Mouse (Mus musculus) stomach, embryonic 16.5 days (tissue): ENCODE results near the gene Ctdnep1. TPM values are rescaled to one million over a fixed set of nuclear protein-coding genes. Genes with fewer than 3 reads are reported as not detected.
"Not testable (repeated sequence)": the region's sequence is repeated elsewhere in the genome, so short reads cannot be mapped to it uniquely, and the experiment has no call there.

ENCODE experiments used
- ATAC-seq: fragments of 200-750 bp; cut with Nextera tagmentation; 2 replicates; pipeline ENCODE4 v1.8.0; 2017; ENCODE audit warnings: moderate number of reproducible peaks, moderate TSS enrichment; ENCODE audit not compliant: insufficient read depth, low FRiP score
- H3K27ac ChIP-seq: fragments of 300-500 bp; sonication (generic); 2 replicates; pipeline ENCODE4 v1.5.1; 2014; ENCODE audit warnings: low read length
- H3K27me3 ChIP-seq: fragments of 300-500 bp; sonication (generic); 2 replicates; pipeline ENCODE4 v1.6.1; 2014; ENCODE audit warnings: low read length, control low read depth, mixed read lengths; ENCODE audit not compliant: control insufficient read depth, insufficient read depth
- H3K36me3 ChIP-seq: fragments of 300-500 bp; sonication (generic); 2 replicates; pipeline ENCODE4 v1.6.1; 2014; ENCODE audit warnings: low read length; ENCODE audit not compliant: control insufficient read depth, insufficient read depth
- H3K4me1 ChIP-seq: fragments of 300-500 bp; sonication (generic); 2 replicates; pipeline ENCODE4 v1.6.1; 2014; ENCODE audit warnings: low read length, control low read depth, mixed read lengths; ENCODE audit not compliant: control insufficient read depth, insufficient read depth
- H3K4me2 ChIP-seq: fragments of 300-500 bp; sonication (generic); 2 replicates; pipeline ENCODE4 v1.6.1; 2014; ENCODE audit warnings: low read depth, low read length, mixed read lengths
- H3K4me3 ChIP-seq: fragments of 300-500 bp; sonication (generic); replicated peaks from 2 replicates; pipeline ENCODE4 v1.5.1; 2014; ENCODE audit warnings: mild to moderate bottlenecking, low read length
- H3K9ac ChIP-seq: fragments of 300-500 bp; sonication (generic); 2 replicates; pipeline ENCODE4 v1.6.1; 2014; ENCODE audit warnings: low read length
- H3K9me3 ChIP-seq: fragments of 300-500 bp; sonication (generic); replicated peaks from 2 replicates; pipeline ENCODE4 v1.6.1; 2016; ENCODE audit warnings: low read length, control low read depth; ENCODE audit not compliant: control insufficient read depth
- WGBS: fragments of 180-500 bp; shearing (Covaris S2); extraction: QIAGEN DNeasy Blood & Tissue Kit; methylation state at CpG from one replicate; pipeline ENCODE4 v1.1.7; 2014; 5-methylcytosine and 5-hydroxymethylcytosine counted together
- polyA plus RNA-seq: library from polyadenylated mRNA; unstranded; fragments of >200 nt; fragmentation: Nextera tagmentation; extraction: Ambion mirVana; gene quantifications from 2 replicates; pipeline ENCODE4 v1.2.1, GENCODE M21; 2015

The Ctdnep1 gene
- polyA plus RNA-seq, 1 experiment from 2014 or later = 17.5 TPM

GRCm38 (mm10) chr11:70010548-70010947 lies 29.6 kb downstream of the Ctdnep1 start:
- 81% methylated on average over 12 of the region's 12 CpGs for WGBS

GRCm38 (mm10) chr11:70010961-70011360 lies 30.0 kb downstream of the Ctdnep1 start:
- Histone ChIP-seq H3K4me1 (peaks cover 5% of the 10 kb centered on the region), H3K4me3 (no peak overlapping the region), H3K27ac (no peak overlapping the region), H3K4me2 (no peak overlapping the region), H3K9ac (no peak overlapping the region), H3K9me3 (no peaks in the 10 kb centered on the region), H3K36me3 (peaks cover 27% of the 10 kb centered on the region), H3K27me3 (no peaks in the 10 kb centered on the region)
- 88% methylated on average over 10 of the region's 10 CpGs for WGBS
- ATAC-seq = no peak

More at GRCm38 (mm10) chr11:70010548-70010947, 29.6 kb downstream of the Ctdnep1 start:
- Histone ChIP-seq H3K4me3 (no peak overlapping the region), H3K9me3 (no peaks in the 10 kb centered on the region), H3K27ac (no peak overlapping the region), H3K36me3 (peaks cover 27% of the 10 kb centered on the region), H3K9ac (no peak overlapping the region), H3K4me2 (no peak overlapping the region), H3K4me1 (peaks cover 5% of the 10 kb centered on the region), H3K27me3 (no peaks in the 10 kb centered on the region)
- ATAC-seq = no peak

GRCm38 (mm10) chr11:70012931-70013330 lies 32.0 kb downstream of the Ctdnep1 start:
- 84% methylated on average over 9 of the region's 9 CpGs for WGBS
- H3K9ac ChIP-seq = no peak overlapping the region
- H3K36me3 ChIP-seq = peaks cover 20% of the 10 kb centered on the region
- H3K27me3 ChIP-seq = no peaks in the 10 kb centered on the region
- no peaks in the 10 kb centered on the region for H3K9me3 ChIP-seq
- no peak for ATAC-seq
- no peak overlapping the region for H3K4me3 ChIP-seq
- peaks cover 13% of the 10 kb centered on the region for H3K4me1 ChIP-seq
- H3K4me2 ChIP-seq = no peak overlapping the region
- H3K27ac ChIP-seq = no peak overlapping the region

- H3K27ac ChIP-seq = no peak overlapping the region
- peaks cover 17% of the 10 kb centered on the region for H3K36me3 ChIP-seq
- H3K4me1 ChIP-seq = peaks cover 14% of the 10 kb centered on the region
- no peaks in the 10 kb centered on the region for H3K9me3 ChIP-seq
- 74% methylated on average over 3 of the region's 3 CpGs for WGBS
- no peak overlapping the region for H3K4me3 ChIP-seq
- no peaks in the 10 kb centered on the region for H3K27me3 ChIP-seq
- no peak for ATAC-seq
- H3K9ac ChIP-seq = no peak overlapping the region
- no peak overlapping the region for H3K4me2 ChIP-seq
Measured at GRCm38 (mm10) chr11:70013408-70013807, 32.5 kb downstream of the Ctdnep1 start.

- no peak for ATAC-seq
- Histone ChIP-seq H3K4me2 (peak overlapping the region; percentile 64; the same call in 1 of the 2 replicates), H3K27me3 (no peaks in the 10 kb centered on the region), H3K9me3 (no peaks in the 10 kb centered on the region), H3K36me3 (peaks cover 17% of the 10 kb centered on the region), H3K4me1 (peaks cover 19% of the 10 kb centered on the region), H3K27ac (no peak overlapping the region), H3K4me3 (no peak overlapping the region), H3K9ac (no peak overlapping the region)
- WGBS = 61% methylated on average over 5 of the region's 5 CpGs
Measured at GRCm38 (mm10) chr11:70014051-70014450, 33.1 kb downstream of the Ctdnep1 start.

DNA sequence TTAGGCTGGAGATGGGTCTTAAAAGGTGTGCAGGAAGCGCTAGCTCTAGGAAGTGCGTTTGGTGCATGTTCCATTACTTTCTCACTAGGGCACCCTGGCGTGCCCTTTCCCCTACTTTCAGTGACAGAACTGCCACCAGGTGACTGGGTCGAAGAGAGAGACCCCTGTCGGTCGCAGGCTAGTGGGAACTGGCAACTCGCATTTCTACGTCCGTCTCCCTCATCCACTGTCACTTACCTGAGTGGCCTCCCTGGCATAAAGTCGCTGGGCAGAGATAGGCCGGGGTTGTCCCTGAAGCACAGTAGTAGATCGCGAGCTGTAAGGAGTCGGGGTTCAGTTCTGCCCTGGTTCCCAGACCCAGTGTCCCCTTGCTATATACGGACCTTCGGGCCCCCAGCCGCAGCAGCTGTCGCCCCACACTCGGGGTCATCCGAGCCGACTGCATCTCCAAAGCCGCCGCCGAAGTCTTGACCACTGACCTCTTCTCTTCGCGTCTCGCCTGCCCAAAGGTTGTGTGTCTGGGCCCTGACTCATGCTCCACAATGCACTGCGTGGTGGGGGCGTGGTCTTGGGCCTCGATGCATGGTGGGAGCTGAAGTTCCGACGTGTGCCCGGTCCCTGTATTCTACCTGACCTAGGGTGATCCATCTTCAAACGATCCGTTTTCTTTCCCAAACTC lies 34.1 kb downstream of the Ctdnep1 start, which contains the start of gene Acadvl:
Gene Acadvl, minus strand, starts transcription at position 532 of the 679 bp plus-strand sequence.
- peaks cover 29% of the 10 kb centered on the region for H3K4me1 ChIP-seq
- H3K27ac ChIP-seq = peak within 1 kb of the TSS; percentile 25
- no peaks in the 10 kb centered on the region for H3K9me3 ChIP-seq
- H3K9ac ChIP-seq = peak within 1 kb of the TSS; percentile 79
- ATAC-seq = peak; percentile 89
- peak within 1 kb of the TSS; percentile 58 for H3K4me3 ChIP-seq
- peak within 1 kb of the TSS; percentile 64 for H3K4me2 ChIP-seq
- under 1% methylated on average over 35 of the region's 35 CpGs for WGBS
- no peaks in the 10 kb centered on the region for H3K27me3 ChIP-seq
- H3K36me3 ChIP-seq = peaks cover 17% of the 10 kb centered on the region

- H3K9ac ChIP-seq = no peak overlapping the region; the same call in 1 of the 2 replicates
- no peaks in the 10 kb centered on the region for H3K27me3 ChIP-seq
- H3K4me3 ChIP-seq = peak overlapping the region; percentile 58; the same call in 1 of the 2 replicates
- H3K4me2 ChIP-seq = peak overlapping the region; percentile 64
- 61% methylated on average over 6 of the region's 6 CpGs for WGBS
- H3K9me3 ChIP-seq = no peaks in the 10 kb centered on the region
- no peak overlapping the region for H3K27ac ChIP-seq
- H3K36me3 ChIP-seq = peaks cover 17% of the 10 kb centered on the region
- peaks cover 35% of the 10 kb centered on the region for H3K4me1 ChIP-seq
- ATAC-seq = no peak
Measured at GRCm38 (mm10) chr11:70015677-70016076, 34.7 kb downstream of the Ctdnep1 start.

DNA sequence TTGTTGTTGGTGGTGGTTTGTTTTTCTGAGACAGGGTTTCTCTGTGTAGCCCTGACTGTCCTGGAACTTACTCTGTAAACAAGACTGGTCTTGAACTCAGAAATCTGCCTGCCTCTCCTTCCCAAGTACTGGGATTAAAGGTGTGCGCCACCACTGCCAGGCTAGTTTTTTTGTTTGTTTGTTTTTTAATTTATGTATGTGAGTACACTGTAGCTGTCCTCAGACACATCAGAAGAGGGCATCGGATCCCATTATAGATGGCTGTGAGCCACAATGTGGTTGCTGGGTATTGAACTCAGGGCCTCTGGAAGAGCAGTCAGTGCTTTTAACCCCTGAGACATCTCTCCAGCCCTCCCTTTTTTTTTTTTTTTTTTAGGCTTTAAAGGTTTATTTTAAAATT lies 35.2 kb downstream of the Ctdnep1 start:
- H3K9ac ChIP-seq, H3K4me3 ChIP-seq, H3K27ac ChIP-seq, H3K4me2 ChIP-seq, H3K27me3 ChIP-seq, ATAC-seq, H3K9me3 ChIP-seq: not testable (repeated sequence)
- peaks cover 38% of the 10 kb centered on the region for H3K4me1 ChIP-seq
- 79% methylated on average over 2 of the region's 2 CpGs for whole genome bisulfite sequencing
- peaks cover 12% of the 10 kb centered on the region for H3K36me3 ChIP-seq

DNA sequence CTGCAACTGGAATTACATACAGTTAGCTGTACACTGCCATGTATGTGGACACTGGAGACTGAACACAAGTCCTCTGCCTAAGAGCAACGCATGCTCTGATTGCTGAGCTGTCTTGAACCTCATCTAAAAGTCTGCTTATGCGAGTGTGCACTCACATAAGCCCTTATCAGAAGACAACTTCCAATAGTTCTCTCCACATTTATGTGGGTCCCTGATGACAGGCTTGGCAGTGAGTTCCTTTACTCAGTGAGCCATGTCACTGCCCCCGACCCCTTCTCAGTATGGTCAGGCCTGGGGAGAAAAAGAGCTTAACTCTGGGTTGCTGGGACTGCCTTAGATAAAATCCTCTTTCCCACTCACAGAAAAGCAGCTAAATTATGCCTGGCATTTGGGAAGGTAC lies 35.7 kb downstream of the Ctdnep1 start, which contains the start of gene Dlg4:
Gene Dlg4, plus strand, starts transcription at position 274 of the 400 bp plus-strand sequence.
- Histone ChIP-seq H3K9me3 (no peaks in the 10 kb centered on the region), H3K4me1 (peaks cover 38% of the 10 kb centered on the region), H3K4me2 (peak within 1 kb of the TSS; percentile 91), H3K36me3 (peaks cover 11% of the 10 kb centered on the region), H3K27ac (peak within 1 kb of the TSS; percentile 55), H3K9ac (peak within 1 kb of the TSS; percentile 92; the same call in 1 of the 2 replicates), H3K4me3 (peak within 1 kb of the TSS; percentile 68), H3K27me3 (no peaks in the 10 kb centered on the region)
- ATAC-seq = no peak
- 69% methylated on average over 3 of the region's 3 CpGs for WGBS
